Mouse (Mus musculus) kidney, postnatal 0 days (tissue): ENCODE measurements around the gene Tex9. TPM values are rescaled to one million over a fixed set of nuclear protein-coding genes. Genes with fewer than 3 reads are reported as not detected.

ENCODE experiments used
- ATAC-seq: fragments of 200-750 bp; cut with Nextera tagmentation; replicated peaks from 2 replicates; pipeline ENCODE4 v1.8.0; 2017; ENCODE audit warnings: low read depth, moderate number of reproducible peaks, moderate TSS enrichment, moderate library complexity; ENCODE audit not compliant: low FRiP score
- DNase-seq: peaks from one replicate; pipeline ENCODE4 v3.0.0-alpha.2; 2016; ENCODE audit warnings: low spot score
- H3K27ac ChIP-seq: fragments of 300-500 bp; sonication (generic); 2 replicates; pipeline ENCODE4 v1.5.1; 2014; ENCODE audit warnings: mild to moderate bottlenecking
- H3K27me3 ChIP-seq: fragments of 300-500 bp; sonication (generic); 2 replicates; pipeline ENCODE4 v1.6.1; 2014; ENCODE audit warnings: low read length, mixed read lengths; ENCODE audit not compliant: insufficient read depth
- H3K36me3 ChIP-seq: fragments of 300-500 bp; sonication (generic); 2 replicates; pipeline ENCODE4 v1.6.1; 2014; ENCODE audit warnings: low read length, mixed read lengths; ENCODE audit not compliant: insufficient read depth
- H3K4me1 ChIP-seq: fragments of 300-500 bp; sonication (generic); replicated peaks from 2 replicates; pipeline ENCODE4 v1.6.1; 2014; ENCODE audit warnings: antibody characterized with exemption, low read length, mixed read lengths; ENCODE audit not compliant: insufficient read depth
- H3K4me2 ChIP-seq: fragments of 300-500 bp; sonication (generic); 2 replicates; pipeline ENCODE4 v1.6.1; 2014; ENCODE audit warnings: mild to moderate bottlenecking, low read length, moderate library complexity, mixed read lengths
- H3K4me3 ChIP-seq: fragments of 300-500 bp; sonication (generic); replicated peaks from 2 replicates; pipeline ENCODE4 v1.5.1; 2014; ENCODE audit warnings: low read depth, low read length
- H3K9ac ChIP-seq: fragments of 300-500 bp; sonication (generic); 2 replicates; pipeline ENCODE4 v1.6.1; 2014; ENCODE audit warnings: low read depth, low read length
- H3K9me3 ChIP-seq: fragments of 300-500 bp; sonication (generic); replicated peaks from 2 replicates; pipeline ENCODE4 v1.6.1; 2016; ENCODE audit warnings: low read length, inconsistent platforms, mixed read lengths
- CTCF ChIP-seq: IDR thresholded peaks from 2 replicates; pipeline ENCODE4 v1.5.1; 2016; ENCODE audit warnings: antibody characterized with exemption, low read depth, mild to moderate bottlenecking, moderate library complexity
- WGBS: fragments of 180-500 bp; shearing (Covaris S2); extraction: QIAGEN DNeasy Blood & Tissue Kit; methylation state at CpG from one replicate; pipeline ENCODE4 v1.1.7; 2014; 5-methylcytosine and 5-hydroxymethylcytosine counted together
- polyA plus RNA-seq: library from polyadenylated mRNA; unstranded; fragments of >200 nt; fragmentation: Nextera tagmentation; extraction: Ambion mirVana; gene quantifications from 2 replicates; pipeline ENCODE4 v1.2.1, GENCODE M21; 2015

Tex9 gene
- polyA plus RNA-seq, 1 experiment from 2014 or later, result 25.9 TPM

DNA sequence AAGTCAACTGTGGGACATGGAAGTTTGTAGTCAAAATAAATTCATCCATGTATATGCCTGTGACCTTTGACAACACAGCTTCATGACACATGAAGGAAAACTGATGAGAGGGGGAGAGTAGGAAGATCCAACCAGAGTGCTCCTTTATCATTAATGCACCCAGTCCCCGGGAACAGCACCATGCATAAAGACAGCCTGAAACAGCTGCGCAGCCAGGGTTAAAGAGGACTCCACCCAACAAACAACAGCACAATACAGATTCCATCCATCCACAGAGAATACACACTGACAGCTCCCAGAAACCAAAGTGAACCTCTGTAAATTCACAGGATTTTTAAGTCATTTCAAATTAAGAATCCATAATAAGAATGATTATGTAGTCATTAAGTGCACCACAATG, 42.2 kb downstream of the Tex9 start:
- H3K9me3 ChIP-seq, result no peaks in the 10 kb centered on the region
- H3K9ac ChIP-seq, result no peak overlapping the region
- DNase-seq (no peak), ATAC-seq (no peak)
- no peak for TF ChIP-seq CTCF
- no peak overlapping the region for H3K4me2 ChIP-seq
- H3K36me3 ChIP-seq, result peaks cover 8% of the 10 kb centered on the region; the same call in 1 of the 2 replicates
- H3K27ac ChIP-seq, result no peak overlapping the region
- 94% methylated on average over 2 of the region's 2 CpGs for WGBS
- no peak overlapping the region for H3K4me3 ChIP-seq
- H3K27me3 ChIP-seq, result no peaks in the 10 kb centered on the region
- no peaks in the 10 kb centered on the region for H3K4me1 ChIP-seq

DNA sequence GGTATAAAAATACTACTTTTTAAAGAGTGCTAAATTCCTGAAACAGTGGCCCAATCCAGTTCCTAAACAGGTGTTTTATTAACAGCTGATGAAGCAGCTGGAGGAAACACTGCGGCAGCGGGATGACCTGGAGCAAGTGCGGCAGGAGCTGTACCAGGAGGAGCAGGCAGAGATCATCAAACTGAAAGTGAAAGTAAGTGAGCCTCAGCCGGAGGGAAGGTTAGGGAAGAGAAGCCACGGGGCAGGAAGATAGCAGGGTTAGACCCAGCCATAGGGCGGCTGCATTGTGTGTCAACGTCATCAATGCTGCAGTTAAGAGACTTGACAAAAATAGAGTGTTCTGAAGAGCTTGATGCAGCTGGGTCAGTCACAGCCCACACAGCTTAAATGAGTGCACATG, 42.6 kb downstream of the Tex9 start:
- DNase-seq (peak; percentile 19), ATAC-seq (no peak)
- H3K4me2 ChIP-seq, result peak overlapping the region; percentile 19; the same call in 1 of the 2 replicates
- WGBS, result 82% methylated on average over 7 of the region's 7 CpGs
- no peak overlapping the region for H3K27ac ChIP-seq
- no peaks in the 10 kb centered on the region for H3K4me1 ChIP-seq
- H3K9ac ChIP-seq, result no peak overlapping the region
- H3K36me3 ChIP-seq, result peaks cover 12% of the 10 kb centered on the region; the same call in 1 of the 2 replicates
- no peak for TF ChIP-seq CTCF
- H3K27me3 ChIP-seq, result no peaks in the 10 kb centered on the region
- no peaks in the 10 kb centered on the region for H3K9me3 ChIP-seq
- H3K4me3 ChIP-seq, result peak overlapping the region; percentile 6; the same call in 1 of the 2 replicates

DNA sequence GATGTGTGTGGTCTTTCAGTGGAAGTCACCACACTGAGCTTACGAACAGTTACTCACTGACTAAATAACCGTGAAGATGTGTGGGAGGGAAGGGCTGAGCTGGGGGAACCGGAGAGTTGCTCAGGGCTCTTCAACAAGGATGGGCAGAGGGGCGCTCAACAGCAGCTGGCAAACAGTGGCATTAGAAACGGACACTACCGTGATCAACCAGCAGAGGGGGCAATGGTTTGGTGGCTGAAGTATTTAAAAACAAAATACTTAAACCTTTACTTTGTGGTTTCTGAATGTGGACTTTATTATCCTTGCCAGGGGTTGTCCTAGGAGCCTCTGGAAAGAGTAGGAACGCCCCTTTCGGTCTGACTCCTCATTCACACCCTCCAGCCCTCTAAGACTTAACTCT, 44.0 kb downstream of the Tex9 start:
- Histone ChIP-seq H3K4me2 (no peak overlapping the region), H3K9me3 (no peaks in the 10 kb centered on the region), H3K4me3 (no peak overlapping the region), H3K27ac (no peak overlapping the region), H3K4me1 (no peaks in the 10 kb centered on the region), H3K9ac (no peak overlapping the region), H3K36me3 (peaks cover 12% of the 10 kb centered on the region; the same call in 1 of the 2 replicates), H3K27me3 (no peaks in the 10 kb centered on the region)
- peak; percentile 72 for DNase-seq
- TF ChIP-seq CTCF, result peak; percentile 75
- ATAC-seq, result no peak
- 41% methylated on average over 8 of the region's 8 CpGs for WGBS

GRCm38 (mm10) chr9:72441927-72442715, 49.9 kb downstream of the Tex9 start:
- 0 out of 2 replicates have a peak, but pooled peaks cover 4% of the 10 kb centered on the region for H3K36me3 ChIP-seq
- peaks cover 7% of the 10 kb centered on the region for H3K4me1 ChIP-seq
- 92% methylated on average over 10 of the region's 10 CpGs for WGBS
- ATAC-seq (no peak), DNase-seq (no peak)
- no peak overlapping the region for H3K27ac ChIP-seq
- no peak overlapping the region for H3K4me3 ChIP-seq
- no peak for TF ChIP-seq CTCF
- H3K4me2 ChIP-seq, result no peak overlapping the region
- no peak overlapping the region for H3K9ac ChIP-seq
- H3K9me3 ChIP-seq, result no peaks in the 10 kb centered on the region
- no peaks in the 10 kb centered on the region for H3K27me3 ChIP-seq

GRCm38 (mm10) chr9:72440948-72441926, 50.8 kb downstream of the Tex9 start:
- H3K4me3 ChIP-seq, result no peak overlapping the region
- no peak for TF ChIP-seq CTCF
- no peaks in the 10 kb centered on the region for H3K9me3 ChIP-seq
- 0 out of 2 replicates have a peak, but pooled peaks cover 4% of the 10 kb centered on the region for H3K36me3 ChIP-seq
- ATAC-seq (no peak), DNase-seq (no peak)
- H3K4me2 ChIP-seq, result no peak overlapping the region
- WGBS, result 81% methylated on average over 8 of the region's 8 CpGs
- no peak overlapping the region for H3K27ac ChIP-seq
- H3K9ac ChIP-seq, result no peak overlapping the region
- no peaks in the 10 kb centered on the region for H3K27me3 ChIP-seq
- H3K4me1 ChIP-seq, result peaks cover 7% of the 10 kb centered on the region

DNA sequence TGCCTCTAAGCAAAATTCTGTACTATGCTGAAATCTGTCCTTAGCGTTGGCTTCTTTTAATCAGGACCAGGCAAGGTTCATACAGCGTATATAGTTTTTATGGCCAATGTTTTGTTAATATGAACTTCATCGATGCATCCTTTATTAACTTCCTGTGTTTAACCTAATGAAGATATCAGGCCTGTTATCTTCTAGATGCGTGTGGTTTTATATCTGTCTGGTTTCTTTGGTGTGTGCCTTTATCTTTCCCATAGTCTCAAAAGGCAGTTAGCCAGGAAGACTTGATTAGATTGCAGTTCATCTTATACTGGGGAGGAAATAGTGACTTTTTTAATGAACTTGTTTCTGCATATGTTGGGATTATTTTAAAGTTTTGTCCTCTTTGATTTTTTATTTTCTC, 51.7 kb downstream of the Tex9 start:
- no peaks in the 10 kb centered on the region for H3K27me3 ChIP-seq
- H3K27ac ChIP-seq, result no peak overlapping the region
- H3K4me2 ChIP-seq, result no peak overlapping the region
- ATAC-seq (no peak), DNase-seq (no peak)
- H3K9ac ChIP-seq, result no peak overlapping the region
- H3K9me3 ChIP-seq, result no peaks in the 10 kb centered on the region
- 0 out of 2 replicates have a peak, but pooled peaks cover 4% of the 10 kb centered on the region for H3K36me3 ChIP-seq
- TF ChIP-seq CTCF, result no peak
- no peak overlapping the region for H3K4me3 ChIP-seq
- peaks cover 7% of the 10 kb centered on the region for H3K4me1 ChIP-seq
- WGBS, result 90% methylated on average over 4 of the region's 4 CpGs
